Mouse (Mus musculus): ENCODE data around the gene Exosc10.

Gene Exosc10

DNA sequence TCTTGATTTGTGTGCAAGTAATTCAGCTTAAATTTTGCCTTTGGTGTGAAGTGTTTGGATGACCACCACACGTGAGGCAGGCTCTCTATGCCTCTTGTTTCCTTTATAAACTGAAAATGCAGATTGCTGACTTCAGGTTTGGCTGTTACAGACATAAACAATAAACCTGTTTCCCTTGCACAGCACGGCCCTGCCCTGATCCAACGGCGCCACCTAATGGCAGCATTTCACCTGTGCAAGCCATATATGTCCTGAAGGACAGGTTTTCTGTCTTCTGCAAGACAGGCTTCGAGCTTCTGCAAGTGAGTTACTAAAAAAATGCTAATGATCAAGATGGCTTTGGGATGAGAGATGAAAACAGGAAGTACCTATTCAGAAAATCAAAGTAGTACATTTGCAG, 49.5 kb downstream of the Exosc10 start:
- peak; percentile 55 to 88 for DNase-seq (ENCODE audit: low spot score in 2 of 2)

GRCm38 (mm10) chr4:148609805-148610204, 51.6 kb downstream of the Exosc10 start:
- no peak for DNase-seq (ENCODE audit: low spot score in 2 of 2)

GRCm38 (mm10) chr4:148610631-148611364, 52.6 kb downstream of the Exosc10 start:
- no peak for DNase-seq (ENCODE audit: low spot score in 2 of 2)

DNA sequence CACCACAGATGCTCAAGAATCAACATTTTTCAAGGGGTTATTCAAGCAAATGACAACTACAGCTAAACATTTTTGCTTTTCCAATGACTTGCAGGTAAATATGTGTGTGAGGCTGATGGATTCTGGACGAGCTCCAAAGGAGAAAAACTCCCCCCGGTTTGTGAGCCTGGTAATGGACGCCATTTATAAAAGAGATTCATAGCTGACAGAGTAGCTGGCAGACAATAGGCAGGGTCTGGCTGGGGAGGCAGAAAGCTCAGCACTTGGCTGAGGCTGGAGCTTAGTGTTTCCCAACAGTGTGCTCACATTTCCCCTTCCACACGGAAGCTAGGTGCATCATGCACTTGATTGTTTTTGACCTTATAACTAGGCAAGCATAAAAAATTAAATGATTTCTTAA, 54.3 kb downstream of the Exosc10 start:
- no peak for DNase-seq (ENCODE audit: low spot score in 2 of 2)

- no peak for DNase-seq (ENCODE audit: low spot score in 2 of 2)
These were observed 55.5 kb downstream of the Exosc10 start for GRCm38 (mm10) chr4:148613738-148614137.

DNA sequence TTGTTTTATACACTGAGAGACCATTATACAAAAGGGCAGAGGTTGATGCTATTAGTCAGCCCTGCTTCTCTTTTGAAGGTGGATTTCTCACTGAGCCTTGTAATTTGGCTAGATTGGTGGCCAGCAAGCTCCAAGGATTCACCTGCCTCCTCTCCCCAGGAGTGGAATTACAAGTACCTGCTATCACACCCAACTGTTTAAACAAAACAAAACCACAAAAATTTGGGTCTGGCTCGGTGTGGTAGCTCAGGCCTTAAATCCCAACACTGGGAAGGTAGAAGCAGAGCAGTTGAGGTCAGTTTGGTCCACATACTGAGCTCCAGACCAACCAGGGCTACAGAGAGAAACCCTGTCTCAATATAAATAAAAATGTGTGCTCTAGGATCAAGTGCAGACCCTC, 61.6 kb downstream of the Exosc10 start:
- DNase-seq (ENCODE audit: low spot score in 2 of 2), result no peak

GRCm38 (mm10) chr4:148620718-148621117, 62.5 kb downstream of the Exosc10 start:
- no peak for DNase-seq (ENCODE audit: low spot score in 2 of 2)

- no peak for DNase-seq (ENCODE audit: low spot score in 2 of 2)
These were observed 64.3 kb downstream of the Exosc10 start for GRCm38 (mm10) chr4:148622485-148622884.

- DNase-seq (ENCODE audit: low spot score in 2 of 2), result no peak
These were observed 65.4 kb downstream of the Exosc10 start for GRCm38 (mm10) chr4:148623609-148624008.

DNA sequence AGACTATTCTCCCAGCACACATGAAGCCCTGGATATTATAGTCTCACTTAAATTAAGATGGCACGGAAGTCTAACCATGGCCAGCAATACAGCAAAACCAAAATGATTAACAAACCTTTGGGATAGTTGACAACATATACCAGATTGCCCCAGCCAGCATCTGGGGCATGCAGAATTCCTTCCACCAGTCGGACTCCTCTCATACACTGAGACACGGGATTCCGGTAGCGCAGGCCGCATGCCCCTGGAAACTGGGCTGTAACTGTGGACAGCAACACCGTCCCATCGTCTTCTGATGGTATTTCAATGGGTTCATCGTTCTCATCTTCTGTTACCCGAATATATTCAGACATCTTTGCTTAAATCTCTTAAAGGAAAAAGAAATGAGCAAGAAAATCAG, 66.8 kb downstream of the Exosc10 start:
- DNase-seq (ENCODE audit: low spot score in 2 of 2), result no peak

- peak; percentile 20 to 77 for DNase-seq (ENCODE audit: low spot score in 2 of 2)
These were observed 67.8 kb downstream of the Exosc10 start for GRCm38 (mm10) chr4:148625756-148626622.

- DNase-seq (ENCODE audit: low spot score in 2 of 2), result peak; percentile 96 to 99
These were observed 68.5 kb downstream of the Exosc10 start, which contains the start of gene Tardbp for GRCm38 (mm10) chr4:148626623-148627185. TSS of gene Tardbp (minus strand) at chr4:148627019.

GRCm38 (mm10) chr4:148627246-148627645, 69.0 kb downstream of the Exosc10 start:
- no peak for DNase-seq (ENCODE audit: low spot score in 2 of 2)
